In genomic region chr10:37093306-37093705, GRCm38 (mm10) we compare ENCODE assay signal across 12 mouse cellular contexts.
"Had no signal": no experiment of that assay in that cellular context is flagged by ENCODE, and none has a peak within 500 bp of the region (broad histone marks: within the 10 kb centered on the region; RNA-seq: fewer than 3 reads in every experiment).

No protein-coding gene starts in this region.

- DNase-seq: retina, postnatal 1 day; right cerebral cortex, adult 18-20 months; right cerebral cortex, postnatal 14 days; right cerebral cortex, postnatal 25 days; right cerebral cortex, postnatal 4 days; spleen, adult 18-20 months; thymus, adult 18-20 months; thymus, adult 2 months; thymus, postnatal 14 days; thymus, postnatal 25 days; thymus, postnatal 36 days; thymus, postnatal 4 days had no signal
